Mouse (Mus musculus): ENCODE results near the gene Lcat. TPM values are rescaled to one million over a fixed set of nuclear protein-coding genes. Genes with fewer than 3 reads are reported as not detected.

Gene Lcat
- total RNA-seq, 2 experiments from 2014 or later, result 1.5 to 1.7 TPM

GRCm38 (mm10) chr8:105892432-105892831 is 50.8 kb downstream of the Lcat start:
- no peak for DNase-seq (ENCODE audit: low spot score in 2 of 2)

- DNase-seq (ENCODE audit: low spot score in 2 of 2), result peak in 1 of 2 experiments; percentile 50
These were observed 52.3 kb downstream of the Lcat start for GRCm38 (mm10) chr8:105890870-105891269.

GRCm38 (mm10) chr8:105889756-105890465 is 53.3 kb downstream of the Lcat start:
- no peak for DNase-seq (ENCODE audit: low spot score in 2 of 2)

Small RNA genes within 50 kb of the gene (microRNA-seq; reads per million reads assigned to microRNA genes)
- gene Mir7074, result not detected

Other genes starting within 250 kb of the Lcat start
- 10 to 100 TPM; 23.1 to 24.0 TPM for gene Acd, start 242.3 kb downstream of the Lcat start, total RNA-seq (2021)
- gene Pard6a, start 242.2 kb downstream of the Lcat start, total RNA-seq (2021), result 1 to 10 TPM; 7.4 to 7.5 TPM
- gene 4933405L10Rik, start 235.7 kb downstream of the Lcat start, total RNA-seq (2021), result not detected
- 1 to 10 TPM; 4.4 to 5.1 TPM for gene Enkd1, start 235.2 kb downstream of the Lcat start, total RNA-seq (2021)
- 1 to 10 TPM; 5.2 to 6.0 TPM for gene Gfod2, start 184.7 kb downstream of the Lcat start, total RNA-seq (2021)
- 10 to 100 TPM; 28.6 to 32.3 TPM for gene Ranbp10, start 116.0 kb downstream of the Lcat start, total RNA-seq (2021)
- under 1 TPM; 0.74 to 0.75 TPM for gene Tsnaxip1, start 115.7 kb downstream of the Lcat start, total RNA-seq (2021)
- 10 to 100 TPM; 11.5 to 12.9 TPM for gene Cenpt, start 90.1 kb downstream of the Lcat start, total RNA-seq (2021)
- 10 to 100 TPM; 37.5 to 39.2 TPM for gene Thap11, start 88.2 kb downstream of the Lcat start, total RNA-seq (2021)
- 10 to 100 TPM; 78.1 to 89.5 TPM for gene Nutf2, start 82.8 kb downstream of the Lcat start, total RNA-seq (2021)
- gene Edc4, start 62.5 kb downstream of the Lcat start, total RNA-seq (2021), result 10 to 100 TPM; 38.8 to 44.5 TPM
- gene Nrn1l, start 49.8 kb downstream of the Lcat start, total RNA-seq (2021), result 1 to 10 TPM in 1 of 2 experiments, under 1 TPM in 1; 0.49 to 1.4 TPM
- 10 to 100 TPM; 24.7 to 25.0 TPM for gene Pskh1, start 42.9 kb downstream of the Lcat start, total RNA-seq (2021)
- under 1 TPM in 1 of 2 experiments, not detected in 1; 0.44 TPM for gene Ctrl, start 9.5 kb downstream of the Lcat start, total RNA-seq (2021)
- 10 to 100 TPM; 26.8 to 29.8 TPM for gene Psmb10, start 4.9 kb downstream of the Lcat start, total RNA-seq (2021)
- 10 to 100 TPM; 30.7 to 40.6 TPM for gene Slc12a4, start 22.7 kb upstream of the Lcat start, total RNA-seq (2021)
- gene Dpep3, start 36.0 kb upstream of the Lcat start, total RNA-seq (2021), result not detected
- gene Dus2, start 48.0 kb upstream of the Lcat start, total RNA-seq (2021), result 10 to 100 TPM; 12.4 to 13.2 TPM
- not detected for gene Dpep2nb, start 62.6 kb upstream of the Lcat start, total RNA-seq (2021)
- gene Ddx28, start 68.5 kb upstream of the Lcat start, total RNA-seq (2021), result 10 to 100 TPM; 10.8 to 11.7 TPM
- gene Nfatc3, start 115.5 kb upstream of the Lcat start, total RNA-seq (2021), result 10 to 100 TPM; 37.1 to 40.6 TPM
- under 1 TPM in 1 of 2 experiments, not detected in 1; 0.18 TPM for gene Esrp2, start 193.6 kb upstream of the Lcat start, total RNA-seq (2021)
- gene Pla2g15, start 207.0 kb upstream of the Lcat start, total RNA-seq (2021), result 1 to 10 TPM; 8.6 to 8.9 TPM
- gene Slc7a6, start 225.5 kb upstream of the Lcat start, total RNA-seq (2021), result 10 to 100 TPM; 10.5 to 11.5 TPM